Mouse (Mus musculus): ENCODE measurements around the gene Cdhr3.
A peak's percentile ranks its signal among the peaks of the same experiment; 100 is the strongest.
"Not testable (repeated sequence)": the region's sequence is repeated elsewhere in the genome, so short reads cannot be mapped to it uniquely, and the experiment has no call there.

Gene Cdhr3

GRCm38 (mm10) chr12:33071901-33072672 lies 20.6 kb downstream of the Cdhr3 start:
- no peak for DNase-seq

- DNase-seq = no peak
Measured at GRCm38 (mm10) chr12:33068977-33069376, 23.7 kb downstream of the Cdhr3 start.

- no peak for DNase-seq
Measured at GRCm38 (mm10) chr12:33066355-33066754, 26.3 kb downstream of the Cdhr3 start.

GRCm38 (mm10) chr12:33065162-33065561 lies 27.5 kb downstream of the Cdhr3 start:
- no peak for DNase-seq

GRCm38 (mm10) chr12:33064266-33064665 lies 28.4 kb downstream of the Cdhr3 start:
- no peak for DNase-seq

GRCm38 (mm10) chr12:33063250-33063649 lies 29.4 kb downstream of the Cdhr3 start:
- DNase-seq = no peak

- DNase-seq = not testable (repeated sequence)
Measured at GRCm38 (mm10) chr12:33062379-33062778, 30.3 kb downstream of the Cdhr3 start.

GRCm38 (mm10) chr12:33061651-33062050 lies 31.0 kb downstream of the Cdhr3 start:
- DNase-seq = no peak

GRCm38 (mm10) chr12:33057231-33058048 lies 35.2 kb downstream of the Cdhr3 start:
- peak; percentile 14 to 19 for DNase-seq

- DNase-seq = no peak
Measured at GRCm38 (mm10) chr12:33056574-33056973, 36.1 kb downstream of the Cdhr3 start.

GRCm38 (mm10) chr12:33056074-33056473 lies 36.6 kb downstream of the Cdhr3 start:
- DNase-seq = no peak

GRCm38 (mm10) chr12:33053746-33054145 lies 38.9 kb downstream of the Cdhr3 start:
- DNase-seq = no peak

GRCm38 (mm10) chr12:33053311-33053710 lies 39.4 kb downstream of the Cdhr3 start:
- DNase-seq = no peak

GRCm38 (mm10) chr12:33048391-33048790 lies 44.3 kb downstream of the Cdhr3 start:
- DNase-seq = no peak

- no peak for DNase-seq
Measured at GRCm38 (mm10) chr12:33046434-33046833, 46.2 kb downstream of the Cdhr3 start.

- no peak for DNase-seq
Measured at GRCm38 (mm10) chr12:33045533-33046361, 46.9 kb downstream of the Cdhr3 start.

- no peak for DNase-seq
Measured at GRCm38 (mm10) chr12:33041476-33041875, 51.2 kb downstream of the Cdhr3 start.

- no peak for DNase-seq
Measured at GRCm38 (mm10) chr12:33040811-33041210, 51.9 kb downstream of the Cdhr3 start.

- DNase-seq = no peak
Measured at GRCm38 (mm10) chr12:33038676-33039075, 54.0 kb downstream of the Cdhr3 start.

GRCm38 (mm10) chr12:33035719-33036521 lies 56.8 kb downstream of the Cdhr3 start:
- DNase-seq = no peak

GRCm38 (mm10) chr12:33035089-33035718 lies 57.5 kb downstream of the Cdhr3 start:
- no peak for DNase-seq

All from kidney, adult 8-10 months (tissue).